In the genomic region with DNA sequence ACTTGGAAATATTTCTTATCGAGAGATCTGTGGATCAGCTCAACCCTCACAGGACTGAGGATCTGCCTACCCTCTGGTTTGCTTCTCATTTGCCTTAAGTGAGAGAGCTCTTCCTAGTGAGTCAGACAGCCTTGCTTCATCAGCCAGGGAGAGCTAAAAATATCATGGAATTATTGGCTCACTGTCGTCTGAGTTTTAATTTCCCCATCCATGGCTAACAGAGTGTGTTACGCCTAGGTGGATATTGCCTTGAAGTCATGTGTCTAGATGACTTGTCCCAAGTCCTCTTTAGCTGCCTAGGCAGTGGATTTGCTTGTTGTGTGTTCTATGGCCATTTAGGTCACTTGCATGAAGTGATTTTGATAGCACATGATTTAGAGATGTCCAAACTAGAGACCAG, we compare ENCODE assay signal across 11 mouse cellular contexts.
DNase-seq lines count a peak whose midpoint lies in the region; ATAC-seq and TF ChIP-seq lines count a peak whose summit lies in the region.
"Had no signal": no experiment of that assay in that cellular context is flagged by ENCODE, and none has a peak within 500 bp of the region (broad histone marks: within the 10 kb centered on the region; RNA-seq: fewer than 3 reads in every experiment).

No protein-coding gene starts in this region.

- no peak overlapping the region for H3K4me2 ChIP-seq in liver, embryonic 11.5 days
- no peak overlapping the region for H3K4me2 ChIP-seq in forebrain, embryonic 11.5 days (ENCODE audit: low read depth, low read length, severe bottlenecking)
- H3K4me2 ChIP-seq: embryonic facial prominence, embryonic 12.5 days; liver, embryonic 13.5 days had no signal

- no peaks in the 10 kb centered on the region for H3K9me3 ChIP-seq in liver, embryonic 11.5 days (ENCODE audit: control insufficient read depth, low read length)
- no peaks in the 10 kb centered on the region for H3K9me3 ChIP-seq in forebrain, embryonic 11.5 days (ENCODE audit: control insufficient read depth, low read length)
- H3K9me3 ChIP-seq: embryonic facial prominence, embryonic 12.5 days; liver, embryonic 13.5 days had no signal

- ATAC-seq in liver, embryonic 11.5 days (replicated peaks; ENCODE audit: low FRiP score) = no peak
- ATAC-seq in forebrain, embryonic 11.5 days (replicated peaks; ENCODE audit: low FRiP score) = no peak

- 76% methylated on average over 3 of the region's 3 CpGs for WGBS in liver, adult 2 months
- WGBS in liver, embryonic 11.5 days = 78% methylated on average over 3 of the region's 3 CpGs
- WGBS in olfactory bulb, adult 2 months = 23% methylated on average over 3 of the region's 3 CpGs
- 91% methylated on average over 3 of the region's 3 CpGs for WGBS in forebrain, embryonic 11.5 days

- no peaks in the 10 kb centered on the region for H3K27me3 ChIP-seq in liver, adult 2 months (ENCODE audit: control insufficient read depth, insufficient read depth, low read length)
- H3K27me3 ChIP-seq in liver, embryonic 11.5 days (replicated peaks; ENCODE audit: control insufficient read depth, insufficient read depth, low read length) = no peaks in the 10 kb centered on the region
- no peaks in the 10 kb centered on the region for H3K27me3 ChIP-seq in forebrain, embryonic 11.5 days (ENCODE audit: control insufficient read depth, insufficient read depth, low read length)
- H3K27me3 ChIP-seq: embryonic facial prominence, embryonic 12.5 days; liver, embryonic 13.5 days had no signal

- H3K79me2 ChIP-seq in liver, adult 2 months (ENCODE audit: control insufficient read depth, insufficient read depth, low read length) = no peaks in the 10 kb centered on the region

- H3K36me3 ChIP-seq in liver, adult 2 months (ENCODE audit: control insufficient read depth, insufficient read depth, low read length) = no peaks in the 10 kb centered on the region
- no peaks in the 10 kb centered on the region for H3K36me3 ChIP-seq in liver, embryonic 11.5 days (ENCODE audit: control insufficient read depth, insufficient read depth, low read length)
- no peaks in the 10 kb centered on the region for H3K36me3 ChIP-seq in forebrain, embryonic 11.5 days (ENCODE audit: control insufficient read depth, insufficient read depth, low read length)
- H3K36me3 ChIP-seq: embryonic facial prominence, embryonic 12.5 days; liver, embryonic 13.5 days had no signal

- no peak overlapping the region for H3K27ac ChIP-seq in liver, adult 2 months (replicated peaks; ENCODE audit: insufficient read depth, low read depth, low read length)
- H3K27ac ChIP-seq in liver, embryonic 11.5 days (ENCODE audit: low read depth, low read length) = no peak overlapping the region
- peak overlapping the region; percentile 64 for H3K27ac ChIP-seq in olfactory bulb, adult 2 months (ENCODE audit: insufficient read depth, low read depth, low read length)
- H3K27ac ChIP-seq in forebrain, embryonic 11.5 days (ENCODE audit: low read depth, low read length) = no peak overlapping the region
- H3K27ac ChIP-seq: embryonic facial prominence, embryonic 12.5 days; liver, embryonic 13.5 days had no signal

- H3K4me3 ChIP-seq in liver, adult 2 months (ENCODE audit: insufficient read depth, low read depth, low read length) = no peak overlapping the region
- H3K4me3 ChIP-seq in liver, embryonic 11.5 days (ENCODE audit: low read depth, low read length) = no peak overlapping the region
- no peak overlapping the region for H3K4me3 ChIP-seq in olfactory bulb, adult 2 months (ENCODE audit: insufficient read depth, low read depth, low read length)
- no peak overlapping the region for H3K4me3 ChIP-seq in forebrain, embryonic 11.5 days (ENCODE audit: low read depth, low read length)
- H3K4me3 ChIP-seq: embryonic facial prominence, embryonic 12.5 days; liver, embryonic 13.5 days had no signal

- TF ChIP-seq POLR2A in liver, adult 2 months (IDR thresholded peaks at IDR 0.05; ENCODE audit: extremely low read depth, insufficient read depth, low read length) = no peak
- no peak for TF ChIP-seq POLR2A in olfactory bulb, adult 2 months (IDR thresholded peaks at IDR 0.05; ENCODE audit: insufficient read depth, low read depth, low read length)

- no peak overlapping the region for H3K9ac ChIP-seq in liver, adult 2 months (ENCODE audit: low read depth, low read length)
- H3K9ac ChIP-seq in liver, embryonic 11.5 days (ENCODE audit: low read depth, low read length) = no peak overlapping the region
- no peak overlapping the region for H3K9ac ChIP-seq in forebrain, embryonic 11.5 days (ENCODE audit: low read length)
- H3K9ac ChIP-seq: embryonic facial prominence, embryonic 12.5 days; liver, embryonic 13.5 days had no signal

- no peak for TF ChIP-seq CTCF in liver, adult 2 months (IDR thresholded peaks at IDR 0.05; ENCODE audit: low read depth, low read length)
- no peak for TF ChIP-seq CTCF in olfactory bulb, adult 2 months (IDR thresholded peaks at IDR 0.05; ENCODE audit: insufficient read depth, low read depth, low read length)

- DNase-seq in frontal cortex, adult 2 months (ENCODE audit: extremely low spot score in 1 of 2, low spot score in 1 of 2) = peak; percentile 23 to 53
- no peak for DNase-seq in frontal cortex, postnatal 10 days (ENCODE audit: low spot score in 2 of 2)
- peak; percentile 7 for DNase-seq in liver, adult 2 months (ENCODE audit: extremely low read depth, low read depth, low spot score)
- DNase-seq in liver, embryonic 11.5 days (ENCODE audit: low spot score) = no peak
- DNase-seq in brain, adult 2 months (ENCODE audit: low read depth, low spot score) = peak; percentile 85
- DNase-seq in urinary bladder, postnatal 14 days (ENCODE audit: low spot score) = no peak
- DNase-seq in forebrain, embryonic 11.5 days (ENCODE audit: low spot score) = no peak
- DNase-seq: cerebellum, adult 18-20 months; liver, embryonic 13.5 days had no signal

- no peaks in the 10 kb centered on the region for H3K4me1 ChIP-seq in liver, adult 2 months (ENCODE audit: control insufficient read depth, insufficient read depth, low read length)
- H3K4me1 ChIP-seq in liver, embryonic 11.5 days (replicated peaks; ENCODE audit: control insufficient read depth, insufficient read depth, low read length) = no peaks in the 10 kb centered on the region
- peaks cover 4% of the 10 kb centered on the region; the same call in 1 of the 2 replicates for H3K4me1 ChIP-seq in olfactory bulb, adult 2 months (ENCODE audit: control insufficient read depth, insufficient read depth, low read length)
- no peaks in the 10 kb centered on the region for H3K4me1 ChIP-seq in forebrain, embryonic 11.5 days (replicated peaks; ENCODE audit: control insufficient read depth, insufficient read depth, low read length)
- H3K4me1 ChIP-seq: embryonic facial prominence, embryonic 12.5 days; liver, embryonic 13.5 days had no signal

Comparison
In these comparisons a context has a peak if more than half of its experiments do, and no peak if none do; other contexts are left out.
1. DNase-seq: peak in frontal cortex, adult 2 months (2 of 2), liver, adult 2 months (single experiment) and brain, adult 2 months (single experiment); none in frontal cortex, postnatal 10 days (0 of 2), liver, embryonic 11.5 days (single experiment), urinary bladder, postnatal 14 days (single experiment) and forebrain, embryonic 11.5 days (single experiment).